ENCODE assay signal across 9 mouse cellular contexts in genomic region chr4:154093210-154093609, GRCm38 (mm10). TPM values are rescaled to one million over a fixed set of nuclear protein-coding genes. Genes with fewer than 3 reads are reported as not detected.
A peak's percentile ranks its signal among the peaks of the same experiment; 100 is the strongest.
DNase-seq lines count a peak whose midpoint lies in the region; ATAC-seq lines count a peak whose summit lies in the region.
"Had no signal": no experiment of that assay in that cellular context is flagged by ENCODE, and none has a peak within 500 bp of the region (broad histone marks: within the 10 kb centered on the region; RNA-seq: fewer than 3 reads in every experiment).

No protein-coding gene starts in this region.

- ATAC-seq in liver, embryonic 13.5 days (ENCODE audit: low read depth): no peak

- H3K4me2 ChIP-seq in liver, embryonic 13.5 days: no peak overlapping the region
- H3K4me2 ChIP-seq: neural tube, embryonic 13.5 days had no signal

- DNase-seq in frontal cortex, postnatal 36 days (ENCODE audit: low spot score in 2 of 2): peak; percentile 31 to 38
- no peak for DNase-seq in frontal cortex, postnatal 14 days (ENCODE audit: low spot score in 2 of 2)
- DNase-seq in right cerebral cortex, adult 18-20 months: peak; percentile 48
- no peak for DNase-seq in right cerebral cortex, postnatal 36 days (ENCODE audit: low spot score in 2 of 2)
- peak; percentile 45 for DNase-seq in cerebellum, adult 8-10 months
- peak; percentile 33 for DNase-seq in liver, embryonic 13.5 days
- peak; percentile 73 for DNase-seq in testis, postnatal 10 days (ENCODE audit: low spot score)
- no peak for DNase-seq in gastrocnemius, adult 18-20 months (ENCODE audit: low spot score)

- H3K27me3 ChIP-seq in liver, embryonic 13.5 days: peaks cover 37% of the 10 kb centered on the region

- no peaks in the 10 kb centered on the region for H3K9me3 ChIP-seq in liver, embryonic 13.5 days (replicated peaks)
- H3K9me3 ChIP-seq: neural tube, embryonic 13.5 days had no signal

- H3K4me1 ChIP-seq in liver, embryonic 13.5 days (replicated peaks): no peaks in the 10 kb centered on the region

- no peaks in the 10 kb centered on the region for H3K36me3 ChIP-seq in liver, embryonic 13.5 days
- H3K36me3 ChIP-seq: neural tube, embryonic 13.5 days had no signal

- H3K4me3 ChIP-seq in liver, embryonic 13.5 days (replicated peaks): no peak overlapping the region
- H3K4me3 ChIP-seq: neural tube, embryonic 13.5 days had no signal

- no peak overlapping the region for H3K27ac ChIP-seq in liver, embryonic 13.5 days
- H3K27ac ChIP-seq: neural tube, embryonic 13.5 days had no signal

- no peak overlapping the region for H3K9ac ChIP-seq in liver, embryonic 13.5 days
- H3K9ac ChIP-seq: neural tube, embryonic 13.5 days had no signal

- 14% methylated on average over 9 of the region's 9 CpGs for WGBS in liver, embryonic 13.5 days (ENCODE audit: insufficient replicate concordance)

RNA-seq across cellular contexts. Expression of gene Trp73, which starts 46.8 kb away (rescaled TPM):
- polyA plus RNA-seq in liver, embryonic 13.5 days (2015; fragmentation: Nextera tagmentation; extraction: Ambion mirVana): 0.17 TPM in 1 of 2 replicates, not detected in the other
- total RNA-seq in gastrocnemius, adult 18-20 months (2021): not detected
- polyA plus RNA-seq: neural tube, embryonic 13.5 days had no signal

RNA-seq across cellular contexts. Expression of gene Wrap73, which starts 49.0 kb away (rescaled TPM):
- 26.9 and 29.9 TPM in 2 replicates for polyA plus RNA-seq in liver, embryonic 13.5 days (2015; fragmentation: Nextera tagmentation; extraction: Ambion mirVana)
- total RNA-seq in gastrocnemius, adult 18-20 months (2021): 10 to 100 TPM; 12.0 to 12.9 TPM

RNA-seq across cellular contexts. Expression of gene Ccdc27, which starts 50.7 kb away (rescaled TPM):
- 0.07 TPM in 1 of 2 replicates, not detected in the other for polyA plus RNA-seq in liver, embryonic 13.5 days (2015; fragmentation: Nextera tagmentation; extraction: Ambion mirVana)
- not detected for total RNA-seq in gastrocnemius, adult 18-20 months (2021)
- polyA plus RNA-seq: neural tube, embryonic 13.5 days had no signal

Comparison
In these comparisons a context has a peak if more than half of its experiments do, and no peak if none do; other contexts are left out.
1. DNase-seq: peak in frontal cortex, postnatal 36 days (2 of 2), right cerebral cortex, adult 18-20 months (single experiment), cerebellum, adult 8-10 months (single experiment), liver, embryonic 13.5 days (single experiment) and testis, postnatal 10 days (single experiment); none in frontal cortex, postnatal 14 days (0 of 2), right cerebral cortex, postnatal 36 days (0 of 2) and gastrocnemius, adult 18-20 months (single experiment).